Mouse (Mus musculus): Measurements from ENCODE around the gene Rtf1.

Rtf1 gene

GRCm38 (mm10) chr2:119767246-119767645, 92.4 kb downstream of the Rtf1 start:
- DNase-seq (ENCODE audit: low read depth in 2 of 2, low spot score in 2 of 2), result no peak
